Mouse (Mus musculus) erythroblast, embryonic 14.5 days (primary cell): Measurements from ENCODE around the gene Erp27.

Source experiments
- GATA1 ChIP-seq: IDR thresholded peaks from 2 replicates; pipeline ENCODE4 v1.6.1; 2012; ENCODE audit warnings: low read length, inconsistent platforms, mixed read lengths
- TAL1 ChIP-seq: IDR thresholded peaks from 3 replicates; pipeline ENCODE4 v1.6.1; 2012; ENCODE audit warnings: low read length, inconsistent platforms, mixed read lengths

GRCm38 (mm10) chr6:136952930-136953329 lies 30.9 kb upstream of the Erp27 start:
- TF ChIP-seq GATA1 (no peak), TAL1 (no peak)
